Mouse (Mus musculus) forebrain, embryonic 10.5 days (tissue): ENCODE measurements at regions not wholly inside any gene's neighbourhood (a gene's known extent, or its start where the extent isn't known, plus 50 kb on each side); places are given as distances from the start of the nearest gene placed in this dataset.

Source experiments
- DNase-seq: peaks from one replicate; pipeline ENCODE4 v3.0.0-alpha.2; 2017; ENCODE audit warnings: low spot score; ENCODE audit errors: extremely low spot score
- H3K27ac ChIP-seq: fragments of 300-500 bp; sonication (generic); 2 replicates; pipeline ENCODE4 v1.5.1; 2016; ENCODE audit warnings: mild to moderate bottlenecking
- H3K27me3 ChIP-seq: fragments of 300-500 bp; sonication (generic); 2 replicates; pipeline ENCODE4 v1.6.1; 2016; ENCODE audit warnings: mild to moderate bottlenecking; ENCODE audit not compliant: poor library complexity, severe bottlenecking
- H3K36me3 ChIP-seq: fragments of 300-500 bp; sonication (generic); replicated peaks from 2 replicates; pipeline ENCODE4 v1.6.1; 2016; ENCODE audit warnings: mild to moderate bottlenecking, moderate library complexity
- H3K4me1 ChIP-seq: fragments of 300-500 bp; sonication (generic); 2 replicates; pipeline ENCODE4 v1.6.1; 2016
- H3K4me3 ChIP-seq: fragments of 300-500 bp; sonication (generic); 2 replicates; pipeline ENCODE4 v1.5.1; 2016; ENCODE audit warnings: mild to moderate bottlenecking, moderate library complexity
- H3K9me3 ChIP-seq: fragments of 300-500 bp; sonication (generic); 2 replicates; pipeline ENCODE4 v1.6.1; 2016; ENCODE audit warnings: mild to moderate bottlenecking, moderate library complexity
- WGBS: fragments of 180-500 bp; shearing (Covaris S2); methylation state at CpG from one replicate; pipeline ENCODE4 v1.1.7; 2016; 5-methylcytosine and 5-hydroxymethylcytosine counted together

DNA sequence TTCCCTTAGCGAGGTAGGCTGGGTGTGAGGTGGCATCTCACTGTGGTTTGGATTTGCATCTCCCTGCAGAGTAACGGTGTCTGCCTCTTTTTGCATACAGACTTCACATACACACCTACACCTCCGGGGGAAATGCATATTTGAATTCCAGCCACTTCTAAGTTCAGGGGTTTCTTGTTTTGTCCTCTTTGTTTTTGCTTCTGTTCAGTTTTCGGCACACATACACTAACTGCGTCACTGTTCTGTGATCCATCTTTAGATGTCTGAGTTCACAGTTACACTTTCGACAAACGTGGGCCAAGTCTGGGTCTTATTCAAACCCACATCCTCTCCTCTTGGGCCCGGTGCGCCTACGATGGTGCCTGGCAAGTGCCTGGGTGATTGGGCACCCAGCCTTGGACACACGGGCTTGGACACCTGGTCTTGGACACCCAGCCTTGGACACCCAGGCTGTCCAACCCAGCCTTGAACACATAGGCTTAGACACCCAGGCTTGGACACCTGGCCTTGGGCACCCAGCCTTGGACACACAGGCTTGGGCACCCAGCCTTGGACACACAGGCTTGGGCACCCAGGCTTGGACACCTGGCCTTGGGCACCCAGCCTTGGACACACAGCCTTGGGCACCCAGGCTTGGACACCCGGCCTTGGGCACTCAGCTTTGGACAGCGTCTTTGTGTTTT, 51.2 kb upstream of the Smndc1 start:
- Histone ChIP-seq H3K9me3 (no peaks in the 10 kb centered on the region), H3K27me3 (peaks cover 31% of the 10 kb centered on the region), H3K27ac (no peak overlapping the region), H3K4me1 (peaks cover 26% of the 10 kb centered on the region), H3K4me3 (no peak overlapping the region), H3K36me3 (no peaks in the 10 kb centered on the region)
- DNase-seq: no peak
- WGBS: 88% methylated on average over 13 of the region's 13 CpGs

DNA sequence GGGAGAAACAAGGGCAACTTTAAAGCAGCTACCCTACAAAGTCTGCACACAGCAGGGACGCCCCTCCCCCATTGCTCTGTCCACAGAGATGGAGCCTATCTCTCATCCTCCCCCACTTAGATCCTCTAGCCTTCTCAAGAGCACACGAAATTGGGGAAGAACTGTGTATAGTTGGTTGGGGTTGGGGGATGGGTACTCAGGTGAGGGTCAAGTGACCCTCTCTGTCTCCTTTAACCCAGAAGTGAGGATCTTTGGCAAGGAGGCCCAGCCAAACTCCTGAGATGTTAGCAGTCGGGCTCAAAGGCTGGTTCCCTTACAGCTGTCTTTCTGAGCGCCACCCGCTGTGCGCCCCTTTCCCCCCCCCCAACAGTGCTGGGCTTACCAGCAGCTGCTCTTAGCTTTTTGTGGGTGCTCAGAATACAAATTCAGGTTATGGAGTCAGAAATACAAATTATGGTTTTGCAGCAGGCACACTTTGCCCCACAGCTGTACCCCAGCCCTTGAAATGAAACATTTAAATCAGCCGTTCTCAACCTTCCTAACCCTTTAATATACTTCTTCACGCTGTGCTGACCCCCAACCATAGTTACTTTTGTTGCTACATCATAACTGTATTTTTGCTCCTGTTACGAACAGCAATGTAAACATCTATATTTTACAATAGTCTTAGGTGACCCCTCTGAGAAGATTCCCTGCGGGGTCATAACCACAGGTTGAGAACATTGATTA, 50.1 kb upstream of the Smndc1 start:
- Histone ChIP-seq H3K27ac (no peak overlapping the region), H3K9me3 (no peaks in the 10 kb centered on the region), H3K4me1 (peaks cover 24% of the 10 kb centered on the region), H3K27me3 (peaks cover 20% of the 10 kb centered on the region), H3K4me3 (no peak overlapping the region), H3K36me3 (no peaks in the 10 kb centered on the region)
- no peak for DNase-seq
- WGBS: 45% methylated on average over 10 of the region's 10 CpGs
